Mouse (Mus musculus) brain, embryonic 14.5 days (tissue): Measurements from ENCODE around the gene Ablim1. TPM values are rescaled to one million over a fixed set of nuclear protein-coding genes. Genes with fewer than 3 reads are reported as not detected.

ENCODE experiments used
- DNase-seq: peaks from one replicate; pipeline ENCODE4 v3.0.0-alpha.2; 2011; ENCODE audit warnings: low read depth
- CTCF ChIP-seq: fragments of 200-500 bp; IDR thresholded peaks from 2 replicates; pipeline ENCODE4 v1.5.1; 2012; ENCODE audit warnings: inconsistent platforms, mild to moderate bottlenecking, moderate library complexity, borderline replicate concordance; ENCODE audit not compliant: insufficient read depth, insufficient read length; ENCODE audit errors: extremely low read depth
- POLR2A ChIP-seq: fragments of 200-500 bp; IDR thresholded peaks from 2 replicates; pipeline ENCODE4 v1.6.1; 2012; ENCODE audit warnings: mild to moderate bottlenecking, inconsistent platforms, borderline replicate concordance; ENCODE audit not compliant: poor library complexity, insufficient read depth, insufficient read length, severe bottlenecking; ENCODE audit errors: extremely low read depth
- polyA plus RNA-seq: library from polyadenylated mRNA; depleted of rRNA; stranded (reverse); fragments of >200 nt; gene quantifications from 2 replicates; pipeline ENCODE4 v1.2.3, GENCODE M21; 2012

Gene Ablim1
- polyA plus RNA-seq, 1 experiment: 40.7 TPM

DNA sequence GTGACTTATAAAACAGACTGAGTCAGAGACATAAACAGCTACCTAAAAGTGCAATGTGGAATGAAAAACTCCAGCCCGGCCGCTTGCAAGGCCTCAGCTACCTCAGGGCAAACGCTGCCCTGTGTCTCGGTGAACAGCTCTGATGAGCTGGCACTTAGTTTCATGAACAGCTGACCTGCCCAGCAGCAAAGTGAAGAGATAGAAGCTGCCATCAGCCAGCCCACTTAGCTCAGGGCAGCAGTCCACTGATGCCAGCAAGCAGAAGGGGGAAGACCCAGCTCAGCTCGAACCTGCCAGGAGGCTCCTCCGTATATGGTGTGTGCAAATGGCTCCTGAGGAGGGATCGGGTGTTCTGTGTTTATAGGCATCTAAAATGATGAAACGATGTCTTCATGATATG is 67.5 kb downstream of the Ablim1 start:
- DNase-seq: no peak
- TF ChIP-seq CTCF (no peak), POLR2A (no peak)

DNA sequence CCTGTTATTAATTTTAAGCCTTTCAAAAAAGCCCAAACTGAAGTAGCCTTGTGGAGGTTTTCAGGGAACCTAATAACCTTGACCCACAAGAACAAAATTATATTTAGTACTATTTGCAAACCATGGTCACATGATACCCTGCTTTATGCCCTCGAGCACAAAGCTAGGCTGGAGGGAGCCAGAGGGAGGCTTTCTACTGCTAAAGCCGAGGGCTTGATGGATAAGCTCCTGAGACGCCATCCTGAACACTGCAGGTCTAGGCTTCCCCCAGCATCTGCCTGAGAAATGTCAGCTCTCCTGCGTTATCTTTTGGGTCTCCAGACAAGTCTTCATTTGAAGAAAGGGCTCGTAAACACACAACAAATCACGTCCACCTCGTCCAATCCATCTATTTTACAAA is 70.4 kb downstream of the Ablim1 start:
- TF ChIP-seq CTCF (no peak), POLR2A (no peak)
- no peak for DNase-seq

DNA sequence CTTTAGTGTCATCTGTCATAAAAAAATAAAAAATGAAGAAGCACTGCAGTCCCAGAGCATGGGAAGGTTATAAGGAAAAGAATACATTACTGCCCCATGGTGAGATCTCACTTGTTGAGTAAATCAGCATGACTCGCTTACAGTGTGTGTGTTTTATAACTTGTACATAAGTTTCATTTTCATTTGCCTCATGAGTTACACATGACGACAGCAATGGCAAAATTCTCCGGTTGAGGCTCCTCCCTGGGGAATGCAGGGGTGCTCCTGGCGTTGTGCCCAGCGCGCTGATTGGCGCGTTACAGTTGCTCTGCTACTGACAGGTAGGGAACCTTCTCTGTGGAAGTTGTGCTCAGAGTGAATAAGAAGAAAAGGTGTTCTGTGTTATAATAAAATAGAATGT is 71.1 kb downstream of the Ablim1 start:
- no peak for DNase-seq
- TF ChIP-seq CTCF (no peak), POLR2A (no peak)

DNA sequence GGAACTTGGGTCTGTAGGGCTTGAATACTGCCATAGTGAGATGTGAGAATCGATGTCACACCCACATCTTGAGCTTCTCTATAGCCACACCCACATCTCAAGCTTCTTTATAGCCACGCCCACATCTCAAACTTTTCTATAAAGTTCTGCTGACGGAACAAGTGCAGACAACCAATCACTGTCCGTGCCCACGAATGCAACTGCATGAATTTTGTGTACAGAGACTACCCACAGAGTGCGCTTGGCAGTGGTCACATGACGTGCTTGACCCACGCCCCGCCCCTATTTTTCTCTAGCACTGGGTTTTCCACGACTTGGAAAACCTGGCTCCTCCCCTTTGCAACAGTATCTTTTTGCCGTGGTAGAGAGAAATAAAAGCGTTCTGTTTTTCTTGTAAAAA is 71.5 kb downstream of the Ablim1 start:
- no peak for DNase-seq
- TF ChIP-seq CTCF (no peak), POLR2A (no peak)

DNA sequence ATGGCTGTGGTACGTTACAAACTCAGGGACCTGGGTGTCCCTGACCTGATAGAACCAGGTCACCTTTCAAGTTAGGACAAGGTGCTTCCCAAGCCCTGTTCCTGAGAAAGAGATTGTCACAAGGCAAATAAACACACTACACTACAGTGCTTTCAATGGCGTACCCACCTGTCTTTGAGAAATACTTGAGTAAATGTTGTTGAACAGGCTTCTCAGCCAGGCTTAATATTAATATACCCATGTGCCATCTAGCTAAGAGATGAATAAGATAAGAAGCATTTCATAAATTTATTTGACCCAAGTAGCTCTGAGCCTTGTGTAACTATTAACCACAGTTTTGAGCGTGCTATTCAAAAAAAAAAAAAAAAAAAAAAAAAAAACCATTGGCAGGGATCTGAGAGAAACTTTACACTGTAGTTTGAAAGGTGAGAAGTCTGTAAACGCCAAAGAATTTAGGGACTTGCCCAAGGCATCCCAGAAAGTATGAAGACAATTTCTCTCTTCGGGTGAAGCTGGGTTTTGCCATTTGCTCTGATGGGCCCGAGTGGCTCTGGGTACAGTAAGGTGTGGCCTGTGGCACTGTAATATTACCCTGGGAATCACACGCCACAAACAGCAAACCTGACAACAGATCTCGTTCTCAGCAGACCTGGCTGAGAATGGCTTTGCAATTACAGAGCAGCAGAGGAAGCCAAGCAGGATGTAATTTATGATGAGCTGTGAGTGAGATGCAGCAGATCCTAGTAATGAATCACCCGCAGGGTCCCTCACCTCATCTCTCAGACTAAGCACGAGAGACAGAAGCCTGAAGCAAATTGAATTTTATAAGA is 73.1 kb downstream of the Ablim1 start:
- peak; percentile 67 for DNase-seq
- TF ChIP-seq POLR2A (no peak), CTCF (no peak)

DNA sequence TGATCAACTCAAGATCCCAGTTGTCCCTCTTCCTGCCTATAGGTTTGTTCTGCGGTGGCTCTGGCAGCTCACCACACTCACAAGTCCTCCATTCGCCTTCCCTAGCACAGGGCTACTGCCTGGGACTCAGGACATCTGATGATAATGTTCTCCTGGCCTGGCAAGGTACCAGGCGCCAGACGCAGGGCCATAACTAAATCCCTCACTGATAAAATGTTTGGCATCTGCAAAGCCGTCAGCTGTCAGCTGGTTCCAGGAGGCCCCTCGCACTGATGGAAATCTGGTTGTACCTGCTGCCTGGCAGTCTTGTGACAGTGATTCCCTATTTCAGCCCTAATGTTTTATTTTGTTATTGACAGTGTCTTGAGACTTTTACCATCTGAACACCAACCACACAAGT is 74.5 kb downstream of the Ablim1 start:
- peak; percentile 50 for DNase-seq

DNA sequence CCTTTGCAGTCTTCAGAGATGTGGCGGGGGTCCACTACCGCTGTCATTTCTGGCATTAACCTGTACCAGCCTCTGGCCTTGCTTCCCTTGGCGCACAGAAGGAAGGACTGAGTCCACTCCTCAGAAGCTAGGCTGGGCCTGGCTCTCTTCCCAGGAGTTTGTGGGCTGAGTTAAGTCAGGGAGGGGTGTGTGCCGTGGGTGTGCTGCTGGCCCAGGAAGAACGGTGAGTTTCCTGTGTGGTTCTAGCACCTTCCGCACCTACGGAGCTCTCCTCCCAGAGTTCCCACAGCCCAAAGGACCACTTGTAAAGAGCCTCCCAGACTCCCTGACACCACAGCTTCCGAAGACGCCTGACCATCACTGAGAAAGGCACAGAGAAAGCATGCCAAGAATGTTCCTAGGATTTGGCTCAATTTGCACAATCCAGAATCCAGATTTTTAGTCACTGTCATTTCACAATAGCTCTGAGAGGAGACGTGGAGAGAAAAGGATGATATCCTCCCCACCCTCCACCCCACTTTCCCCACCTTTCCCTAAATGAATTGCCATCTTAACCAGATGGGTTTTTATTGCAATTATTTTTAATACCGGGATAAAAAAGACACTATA is 75.4 kb downstream of the Ablim1 start:
- no peak for TF ChIP-seq CTCF
- TF ChIP-seq POLR2A: no peak
- DNase-seq: peak; percentile 74

More for the DNA sequence above, 74.5 kb downstream of the Ablim1 start:
- TF ChIP-seq CTCF: no peak
- no peak for TF ChIP-seq POLR2A

DNA sequence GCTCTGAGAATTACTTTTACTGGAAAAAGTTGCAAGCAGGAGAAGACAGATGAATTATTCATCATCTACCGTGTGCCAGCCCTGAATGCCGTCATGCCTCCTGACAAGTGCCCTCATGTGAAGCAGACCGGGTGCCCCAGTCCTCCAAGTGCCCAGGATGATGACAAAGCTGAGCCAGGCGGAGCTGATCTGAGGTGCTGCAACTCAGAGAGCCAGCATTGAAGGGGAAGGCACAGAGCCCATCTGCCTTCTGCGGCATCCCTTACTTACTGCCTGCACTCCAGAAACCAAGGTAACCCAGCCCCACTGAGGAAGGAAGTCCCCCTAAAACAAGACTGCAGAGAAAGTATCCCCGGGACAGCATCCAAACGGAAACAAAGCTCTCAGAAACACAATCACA is 76.3 kb downstream of the Ablim1 start:
- peak; percentile 75 for DNase-seq
- TF ChIP-seq CTCF: no peak

DNA sequence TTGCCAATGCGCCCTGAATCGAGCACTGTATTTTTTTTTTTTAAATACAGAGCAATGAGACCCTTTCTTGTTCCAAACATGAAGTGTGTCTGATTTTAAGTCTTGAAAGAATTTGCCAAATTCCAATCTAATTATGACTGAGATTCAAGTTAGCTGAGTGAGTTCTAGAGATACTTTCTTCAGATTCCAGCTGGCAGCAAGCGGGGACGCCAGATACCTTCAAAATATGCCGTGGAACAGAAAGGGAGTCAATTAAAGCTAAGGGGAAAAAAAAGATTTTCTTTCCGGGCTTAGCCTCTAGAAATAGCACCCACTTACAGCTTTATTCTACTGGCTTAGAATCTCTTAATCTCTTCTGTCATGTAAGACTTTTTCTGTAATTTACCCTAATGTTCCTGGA is 77.2 kb downstream of the Ablim1 start:
- no peak for TF ChIP-seq CTCF
- no peak for TF ChIP-seq POLR2A
- DNase-seq: peak; percentile 66

DNA sequence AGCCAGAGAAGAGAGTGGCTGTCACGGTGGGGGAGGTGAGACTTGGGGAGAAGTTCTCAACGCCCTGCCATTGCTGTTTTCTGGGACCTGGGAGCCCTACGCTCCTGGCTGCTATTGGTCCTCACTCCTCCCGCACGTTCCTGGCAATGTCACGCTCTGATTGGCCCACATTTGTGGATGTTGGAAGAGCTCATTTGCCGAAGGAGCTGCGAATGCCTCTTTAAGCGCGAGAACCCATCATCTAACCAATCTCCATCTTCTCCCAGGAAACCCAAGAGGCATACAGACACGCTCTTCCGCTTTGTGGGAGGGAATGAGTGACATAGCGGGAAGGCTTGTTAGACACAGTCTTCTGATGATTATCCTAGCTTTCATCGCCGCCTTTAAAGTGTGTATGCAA is 78.1 kb downstream of the Ablim1 start:
- peak; percentile 85 for DNase-seq
- TF ChIP-seq CTCF (no peak), POLR2A (no peak)

DNA sequence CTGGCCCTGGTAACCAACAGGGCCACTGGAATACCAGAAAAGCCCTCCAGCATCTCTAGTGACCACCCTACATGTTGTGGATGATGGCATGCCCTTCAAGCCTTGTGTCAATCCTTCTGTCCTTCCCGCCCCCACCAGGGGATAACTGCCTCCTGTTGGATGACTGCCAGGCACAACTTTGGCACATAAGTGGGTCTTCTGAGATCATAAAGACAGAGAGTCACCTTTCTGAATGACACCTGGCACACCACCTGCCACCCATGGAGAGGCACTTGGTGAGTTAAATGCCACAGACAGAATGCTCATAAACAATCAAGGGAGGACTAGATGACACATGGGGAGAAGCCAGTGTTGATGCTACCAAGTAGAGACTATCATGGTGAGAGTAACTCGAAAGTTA is 78.8 kb downstream of the Ablim1 start:
- no peak for TF ChIP-seq POLR2A
- no peak for TF ChIP-seq CTCF
- DNase-seq: no peak

DNA sequence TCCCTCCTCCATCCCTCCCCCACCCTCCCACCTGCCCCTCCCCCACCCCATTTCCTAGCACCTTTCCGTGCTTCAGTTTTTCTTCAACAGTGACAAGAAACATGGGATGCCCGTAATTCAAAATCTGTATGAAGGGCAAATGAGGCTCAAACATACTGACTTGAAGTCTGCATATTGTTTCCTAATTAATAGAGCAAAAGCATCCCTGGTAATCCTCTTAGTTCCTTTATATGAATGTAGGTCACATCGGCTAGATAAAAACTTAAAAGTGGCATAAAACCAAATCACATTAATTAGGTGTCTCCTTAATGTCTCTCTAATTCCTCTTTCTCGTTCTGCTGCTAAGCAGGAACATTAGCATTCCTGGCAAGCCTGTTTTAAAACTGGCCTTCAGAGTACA is 83.7 kb downstream of the Ablim1 start:
- DNase-seq: no peak
- no peak for TF ChIP-seq CTCF
- TF ChIP-seq POLR2A: no peak
